Mouse (Mus musculus) G1E (cell line): ENCODE measurements around the gene Gm26897. TPM values are rescaled to one million over a fixed set of nuclear protein-coding genes. Genes with fewer than 3 reads are reported as not detected.

ENCODE experiments used
- ATAC-seq: 2 replicates; pipeline ENCODE4 v1.8.0; 2016; ENCODE audit warnings: mild to moderate bottlenecking; ENCODE audit not compliant: insufficient number of reproducible peaks, poor library complexity, low FRiP score, severe bottlenecking; ENCODE audit errors: extremely low read depth
- DNase-seq: peaks from one replicate; pipeline ENCODE4 v3.0.0; 2012; ENCODE audit warnings: low spot score
- H3K27me3 ChIP-seq: 2 replicates; pipeline ENCODE4 v1.6.1; 2012; ENCODE audit warnings: mild to moderate bottlenecking, low read length, inconsistent platforms; ENCODE audit not compliant: insufficient read depth
- H3K36me3 ChIP-seq: replicated peaks from 2 replicates; pipeline ENCODE3; 2012; ENCODE audit warnings: mild to moderate bottlenecking, inconsistent platforms
- H3K4me1 ChIP-seq: 2 replicates; pipeline ENCODE4 v1.6.1; 2012; ENCODE audit warnings: low read depth, low read length, inconsistent platforms, mixed read lengths; ENCODE audit not compliant: insufficient read depth
- H3K4me3 ChIP-seq: 2 replicates; pipeline ENCODE4 v1.5.1; 2012; ENCODE audit warnings: low read depth, mild to moderate bottlenecking, inconsistent platforms, low read length, moderate library complexity, mixed read lengths
- H3K9me3 ChIP-seq: replicated peaks from 2 replicates; pipeline ENCODE4 v1.6.1; 2012; ENCODE audit warnings: inconsistent platforms
- CTCF ChIP-seq: IDR thresholded peaks from 2 replicates; pipeline ENCODE4 v1.5.1; 2012; ENCODE audit warnings: low read depth, low read length, inconsistent platforms, mixed read lengths
- GATA1 ChIP-seq: IDR thresholded peaks from 2 replicates; pipeline ENCODE4 v1.6.1; 2012; ENCODE audit warnings: borderline replicate concordance, low read length, inconsistent platforms, mixed read lengths
- GATA2 ChIP-seq: IDR thresholded peaks from 2 replicates; pipeline ENCODE4 v1.6.1; 2012; ENCODE audit warnings: low read depth, low read length, inconsistent platforms, borderline replicate concordance
- POLR2AphosphoS5 ChIP-seq: IDR thresholded peaks from 2 replicates; pipeline ENCODE4 v1.6.1; 2012; ENCODE audit warnings: low read depth, low read length, inconsistent platforms; ENCODE audit not compliant: insufficient replicate concordance
- TAL1 ChIP-seq: conservative IDR thresholded peaks from 2 replicates; pipeline ENCODE4 v1.6.1; 2012; ENCODE audit warnings: low read depth, low read length, inconsistent platforms, mixed read lengths
- polyA plus RNA-seq: library from polyadenylated mRNA; stranded (reverse); fragments of >175 nt; gene quantifications from 2 replicates; pipeline ENCODE4 v1.2.3, GENCODE M21; 2012
- total RNA-seq, 2 experiments: library from RNA; stranded (forward) in 1 of 2; stranded (reverse) in 1 of 2; fragments of 200-1000 nt in 1 of 2; fragments of >200 nt in 1 of 2; fragmentation: Nextera tagmentation in 1 of 2; gene quantifications; 2 replicates each; pipeline ENCODE4 v1.2.3; 2014 to 2017

Gm26897 gene
- total and polyA plus RNA-seq, 3 experiments = not detected

- no peak for DNase-seq
- peaks cover 89% of the 10 kb centered on the region for H3K9me3 ChIP-seq
- H3K4me3 ChIP-seq = no peak overlapping the region
- ATAC-seq = no peak
- TF ChIP-seq CTCF (no peak), GATA1 (no peak), GATA2 (no peak), POLR2AphosphoS5 (no peak), TAL1 (no peak)
- no peaks in the 10 kb centered on the region for H3K36me3 ChIP-seq
- no peaks in the 10 kb centered on the region for H3K4me1 ChIP-seq
- H3K27me3 ChIP-seq = no peaks in the 10 kb centered on the region
Measured at GRCm38 (mm10) chr5:111741352-111741751, 7.6 kb downstream of the Gm26897 start.

- ATAC-seq (no peak), DNase-seq (no peak)
- H3K36me3 ChIP-seq = no peaks in the 10 kb centered on the region
- peaks cover 88% of the 10 kb centered on the region for H3K9me3 ChIP-seq
- no peak overlapping the region for H3K4me3 ChIP-seq
- no peaks in the 10 kb centered on the region for H3K27me3 ChIP-seq
- no peak for TF ChIP-seq TAL1
- no peak for TF ChIP-seq CTCF
- no peak for TF ChIP-seq GATA1
- no peak for TF ChIP-seq GATA2
- TF ChIP-seq POLR2AphosphoS5 = no peak
- H3K4me1 ChIP-seq = no peaks in the 10 kb centered on the region
Measured at GRCm38 (mm10) chr5:111742290-111742898, 8.7 kb downstream of the Gm26897 start.

GRCm38 (mm10) chr5:111749599-111749998 is 15.9 kb downstream of the Gm26897 start:
- ATAC-seq = no peak
- Histone ChIP-seq H3K9me3 (peaks cover 90% of the 10 kb centered on the region), H3K36me3 (no peaks in the 10 kb centered on the region), H3K4me3 (no peak overlapping the region), H3K4me1 (no peaks in the 10 kb centered on the region), H3K27me3 (no peaks in the 10 kb centered on the region)
- DNase-seq = no peak
- no peak for TF ChIP-seq TAL1
- no peak for TF ChIP-seq GATA1
- TF ChIP-seq POLR2AphosphoS5 = no peak
- TF ChIP-seq CTCF = no peak
- no peak for TF ChIP-seq GATA2

GRCm38 (mm10) chr5:111750092-111750491 is 16.4 kb downstream of the Gm26897 start:
- no peaks in the 10 kb centered on the region for H3K4me1 ChIP-seq
- TF ChIP-seq TAL1 (no peak), GATA1 (no peak), POLR2AphosphoS5 (no peak), GATA2 (no peak), CTCF (no peak)
- no peak for DNase-seq
- no peaks in the 10 kb centered on the region for H3K27me3 ChIP-seq
- peaks cover 90% of the 10 kb centered on the region for H3K9me3 ChIP-seq
- no peak for ATAC-seq
- no peak overlapping the region for H3K4me3 ChIP-seq
- no peaks in the 10 kb centered on the region for H3K36me3 ChIP-seq

GRCm38 (mm10) chr5:111754484-111755139 is 20.9 kb downstream of the Gm26897 start:
- TF ChIP-seq CTCF (no peak), POLR2AphosphoS5 (no peak), GATA1 (no peak), GATA2 (no peak)
- no peaks in the 10 kb centered on the region for H3K27me3 ChIP-seq
- no peaks in the 10 kb centered on the region for H3K4me1 ChIP-seq
- H3K9me3 ChIP-seq = peaks cover 88% of the 10 kb centered on the region
- ATAC-seq = no peak
- H3K36me3 ChIP-seq = no peaks in the 10 kb centered on the region
- no peak overlapping the region for H3K4me3 ChIP-seq
- no peak for DNase-seq

- no peak for ATAC-seq
- Histone ChIP-seq H3K4me3 (no peak overlapping the region), H3K36me3 (no peaks in the 10 kb centered on the region), H3K4me1 (no peaks in the 10 kb centered on the region), H3K9me3 (peaks cover 85% of the 10 kb centered on the region), H3K27me3 (no peaks in the 10 kb centered on the region)
- no peak for TF ChIP-seq CTCF
- TF ChIP-seq TAL1 = no peak
- TF ChIP-seq POLR2AphosphoS5 = no peak
- TF ChIP-seq GATA2 = no peak
- TF ChIP-seq GATA1 = no peak
- no peak for DNase-seq
Measured at GRCm38 (mm10) chr5:111755330-111755729, 21.6 kb downstream of the Gm26897 start.
